Mouse (Mus musculus) embryonic fibroblast, embryonic 13.5 days (primary cell): Measurements from ENCODE around the gene Lcat.

Experiments
- CTCF ChIP-seq: IDR thresholded peaks from 2 replicates; pipeline ENCODE4 v1.5.1; 2011; ENCODE audit warnings: mild to moderate bottlenecking, control low read depth, low read length, moderate library complexity, borderline replicate concordance; ENCODE audit not compliant: insufficient read depth
- POLR2A ChIP-seq: IDR thresholded peaks from 2 replicates; pipeline ENCODE4 v1.6.1; 2011; ENCODE audit warnings: low read depth, mild to moderate bottlenecking, control low read depth, low read length, moderate library complexity

DNA sequence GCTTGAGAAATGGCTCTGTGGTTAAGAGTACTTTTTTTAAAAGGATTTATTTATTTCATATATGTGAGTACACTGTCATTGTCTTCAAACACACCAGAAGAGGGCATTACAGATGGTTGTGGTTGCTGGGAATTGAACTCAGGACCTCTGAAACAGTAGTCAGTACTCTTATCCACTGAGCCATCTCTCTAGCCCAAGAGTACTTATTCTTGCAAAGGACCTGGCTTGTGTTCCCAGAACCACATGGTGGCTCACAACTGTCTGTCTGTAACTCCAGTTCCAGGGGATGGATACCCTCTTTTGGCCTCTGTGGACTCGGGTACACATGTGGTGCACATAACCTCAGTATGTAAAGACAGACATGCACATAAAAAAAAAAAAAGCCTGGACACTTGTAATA, 26.2 kb upstream of the Lcat start:
- TF ChIP-seq POLR2A (no peak), CTCF (no peak)
